Mouse (Mus musculus): ENCODE data around the gene Elmod1. TPM values are rescaled to one million over a fixed set of nuclear protein-coding genes. Genes with fewer than 3 reads are reported as not detected.

Elmod1 gene
- 0.48 TPM for polyA plus RNA-seq (2014; fragmentation: Illumina TruSeq; extraction: RNeasy Lipid Tissue Mini Kit (QIAGEN cat#74804); ENCODE audit: low replicate concordance)

DNA sequence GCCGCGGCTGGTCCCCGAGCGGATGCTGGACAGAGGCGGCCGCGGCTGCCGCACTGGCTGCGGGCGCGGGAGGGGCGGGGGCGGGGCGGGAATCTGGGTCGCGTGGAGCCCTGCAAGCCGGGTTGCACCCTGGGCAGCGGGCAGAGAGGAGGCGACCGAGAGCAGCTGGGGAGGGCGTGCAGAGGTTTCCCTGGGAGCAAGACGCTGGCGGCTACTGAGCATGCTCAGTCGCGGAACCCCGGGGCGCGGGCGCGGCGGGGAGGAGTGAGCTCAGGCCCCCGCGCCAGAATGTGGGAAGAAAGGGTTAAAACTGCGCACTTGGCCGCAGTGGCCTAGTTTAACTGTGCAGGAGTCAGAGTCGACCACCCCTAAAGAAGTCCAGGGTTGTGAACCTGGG is at the start of gene Elmod1:
Gene Elmod1 (minus strand): TSS at position 180 of the 397 bp plus-strand sequence.

Other genes starting within 250 kb of the Elmod1 start
- 45.6 TPM for gene Slc35f2, start 203.8 kb downstream of the Elmod1 start, polyA plus RNA-seq (2014; fragmentation: Illumina TruSeq; extraction: RNeasy Lipid Tissue Mini Kit (QIAGEN cat#74804); ENCODE audit: low replicate concordance)
- gene Sln, start 125.1 kb downstream of the Elmod1 start, polyA plus RNA-seq (2014; fragmentation: Illumina TruSeq; extraction: RNeasy Lipid Tissue Mini Kit (QIAGEN cat#74804); ENCODE audit: low replicate concordance) = not detected
- 33.4 TPM for gene Tnfaip8l3, start 93.1 kb upstream of the Elmod1 start, polyA plus RNA-seq (2014; fragmentation: Illumina TruSeq; extraction: RNeasy Lipid Tissue Mini Kit (QIAGEN cat#74804); ENCODE audit: low replicate concordance)

All from small intestine, adult 10 weeks (tissue).